Mouse (Mus musculus) frontal cortex, postnatal 36 days (tissue): ENCODE measurements around the gene Gpatch8.

Experiments used
- DNase-seq, 2 experiments: peaks; one replicate each; pipeline ENCODE4 v3.0.0; 2022; ENCODE audit warnings: low spot score in 2 of 2

Gpatch8 gene

GRCm38 (mm10) chr11:102556031-102556715 lies at the start of gene Gpatch8:
Gene Gpatch8, minus strand, starts transcription at chr11:102556392.
- peak; percentile 93 for DNase-seq

- peak; percentile 30 to 41 for DNase-seq
Observed at GRCm38 (mm10) chr11:102604777-102605552, 48.8 kb upstream of the Gpatch8 start.

- peak; percentile 48 to 65 for DNase-seq
Observed at GRCm38 (mm10) chr11:102604010-102604584, 47.9 kb upstream of the Gpatch8 start, which contains the start of gene Fzd2. Gene Fzd2, plus strand, starts transcription at chr11:102604396.

- peak in 1 of 2 experiments; percentile 28 for DNase-seq
Observed at GRCm38 (mm10) chr11:102603496-102603850, 47.3 kb upstream of the Gpatch8 start.

GRCm38 (mm10) chr11:102602816-102603495 lies 46.8 kb upstream of the Gpatch8 start:
- DNase-seq, result no peak

- DNase-seq, result no peak
Observed at GRCm38 (mm10) chr11:102599912-102600311, 43.7 kb upstream of the Gpatch8 start.

GRCm38 (mm10) chr11:102595341-102595820 lies 39.2 kb upstream of the Gpatch8 start:
- no peak for DNase-seq

- no peak for DNase-seq
Observed at GRCm38 (mm10) chr11:102587554-102587953, 31.4 kb upstream of the Gpatch8 start.

- no peak for DNase-seq
Observed at GRCm38 (mm10) chr11:102586445-102587130, 30.4 kb upstream of the Gpatch8 start.

- no peak for DNase-seq
Observed at GRCm38 (mm10) chr11:102582736-102583135, 26.5 kb upstream of the Gpatch8 start.

- DNase-seq, result no peak
Observed at GRCm38 (mm10) chr11:102582016-102582610, 25.9 kb upstream of the Gpatch8 start.

- no peak for DNase-seq
Observed at GRCm38 (mm10) chr11:102581281-102582015, 25.3 kb upstream of the Gpatch8 start.

- DNase-seq, result no peak
Observed at GRCm38 (mm10) chr11:102580034-102580330, 23.8 kb upstream of the Gpatch8 start.

GRCm38 (mm10) chr11:102579165-102580033 lies 23.2 kb upstream of the Gpatch8 start, which contains the start of gene Gm11627:
Gene Gm11627, minus strand, starts transcription at chr11:102579461.
- DNase-seq, result peak; percentile 15 to 24

- peak; percentile 58 to 62 for DNase-seq
Observed at GRCm38 (mm10) chr11:102578341-102579118, 22.3 kb upstream of the Gpatch8 start.

GRCm38 (mm10) chr11:102576050-102576754 lies 20.0 kb upstream of the Gpatch8 start:
- DNase-seq, result no peak

- no peak for DNase-seq
Observed at GRCm38 (mm10) chr11:102575034-102575433, 18.8 kb upstream of the Gpatch8 start.
